Mouse (Mus musculus): Measurements from ENCODE around the gene Adk.

GRCm38 (mm10) chr14:21192749-21193148 is 140.4 kb downstream of the Adk start:
- no peak for TF ChIP-seq POLR2A (IDR thresholded peaks at IDR 0.05; ENCODE audit: borderline replicate concordance, insufficient read depth, low read length)
- TF ChIP-seq CTCF (IDR thresholded peaks at IDR 0.05; ENCODE audit: borderline replicate concordance, insufficient read depth, low read depth, low read length) = no peak
